Mouse (Mus musculus) forebrain, postnatal 0 days (tissue): ENCODE data around the gene Slc13a4. TPM values are rescaled to one million over a fixed set of nuclear protein-coding genes. Genes with fewer than 3 reads are reported as not detected.

Source experiments
- ATAC-seq: fragments of 200-750 bp; cut with Nextera tagmentation; 2 replicates; pipeline ENCODE4 v1.8.0; 2017; ENCODE audit warnings: mild to moderate bottlenecking, moderate library complexity
- DNase-seq: peaks from one replicate; pipeline ENCODE4 v3.0.0-alpha.2; 2015
- H3K27ac ChIP-seq: fragments of 300-500 bp; sonication (generic); 2 replicates; pipeline ENCODE4 v1.5.1; 2014; ENCODE audit warnings: low read depth, mild to moderate bottlenecking, antibody characterized with exemption, low read length, moderate library complexity, mixed read lengths
- H3K27me3 ChIP-seq: fragments of 300-500 bp; sonication (generic); 2 replicates; pipeline ENCODE4 v1.6.1; 2014; ENCODE audit warnings: mild to moderate bottlenecking, low read length, mixed read lengths; ENCODE audit not compliant: insufficient read depth
- H3K36me3 ChIP-seq: fragments of 300-500 bp; sonication (generic); 2 replicates; pipeline ENCODE4 v1.6.1; 2014; ENCODE audit warnings: mild to moderate bottlenecking, moderate library complexity; ENCODE audit not compliant: insufficient read depth
- H3K4me1 ChIP-seq: fragments of 300-500 bp; sonication (generic); 2 replicates; pipeline ENCODE4 v1.6.1; 2014; ENCODE audit warnings: antibody characterized with exemption; ENCODE audit not compliant: insufficient read depth
- H3K4me2 ChIP-seq: fragments of 300-500 bp; sonication (generic); 2 replicates; pipeline ENCODE4 v1.6.1; 2014; ENCODE audit warnings: low read depth, mild to moderate bottlenecking, moderate library complexity
- H3K4me3 ChIP-seq: fragments of 300-500 bp; sonication (generic); 2 replicates; pipeline ENCODE4 v1.5.1; 2014; ENCODE audit warnings: low read depth, low read length, mixed read lengths
- H3K9ac ChIP-seq: fragments of 300-500 bp; sonication (generic); 2 replicates; pipeline ENCODE4 v1.6.1; 2014; ENCODE audit warnings: mild to moderate bottlenecking
- H3K9me3 ChIP-seq: fragments of 300-500 bp; sonication (generic); 2 replicates; pipeline ENCODE4 v1.6.1; 2016; ENCODE audit warnings: low read length
- CTCF ChIP-seq: sonication (generic); IDR thresholded peaks from 2 replicates; pipeline ENCODE4 v1.5.1; 2016; ENCODE audit warnings: antibody characterized with exemption, control low read depth, low read depth
- WGBS: fragments of 180-500 bp; shearing (Covaris S2); extraction: QIAGEN DNeasy Blood & Tissue Kit; methylation state at CpG from one replicate; pipeline ENCODE4 v1.1.7; 2014; 5-methylcytosine and 5-hydroxymethylcytosine counted together
- polyA plus RNA-seq: library from polyadenylated mRNA; unstranded; fragments of >200 nt; fragmentation: Nextera tagmentation; extraction: Ambion mirVana; gene quantifications from 2 replicates; pipeline ENCODE4 v1.2.1, GENCODE M21; 2015
- total RNA-seq: library from RNA; depleted of rRNA; stranded (reverse); fragments of >200 nt; gene quantifications from 2 replicates; pipeline ENCODE4 v1.2.3, GENCODE M21; 2014

The Slc13a4 gene
- total and polyA plus RNA-seq, 2 experiments from 2014 or later = 14.3 to 17.8 TPM

DNA sequence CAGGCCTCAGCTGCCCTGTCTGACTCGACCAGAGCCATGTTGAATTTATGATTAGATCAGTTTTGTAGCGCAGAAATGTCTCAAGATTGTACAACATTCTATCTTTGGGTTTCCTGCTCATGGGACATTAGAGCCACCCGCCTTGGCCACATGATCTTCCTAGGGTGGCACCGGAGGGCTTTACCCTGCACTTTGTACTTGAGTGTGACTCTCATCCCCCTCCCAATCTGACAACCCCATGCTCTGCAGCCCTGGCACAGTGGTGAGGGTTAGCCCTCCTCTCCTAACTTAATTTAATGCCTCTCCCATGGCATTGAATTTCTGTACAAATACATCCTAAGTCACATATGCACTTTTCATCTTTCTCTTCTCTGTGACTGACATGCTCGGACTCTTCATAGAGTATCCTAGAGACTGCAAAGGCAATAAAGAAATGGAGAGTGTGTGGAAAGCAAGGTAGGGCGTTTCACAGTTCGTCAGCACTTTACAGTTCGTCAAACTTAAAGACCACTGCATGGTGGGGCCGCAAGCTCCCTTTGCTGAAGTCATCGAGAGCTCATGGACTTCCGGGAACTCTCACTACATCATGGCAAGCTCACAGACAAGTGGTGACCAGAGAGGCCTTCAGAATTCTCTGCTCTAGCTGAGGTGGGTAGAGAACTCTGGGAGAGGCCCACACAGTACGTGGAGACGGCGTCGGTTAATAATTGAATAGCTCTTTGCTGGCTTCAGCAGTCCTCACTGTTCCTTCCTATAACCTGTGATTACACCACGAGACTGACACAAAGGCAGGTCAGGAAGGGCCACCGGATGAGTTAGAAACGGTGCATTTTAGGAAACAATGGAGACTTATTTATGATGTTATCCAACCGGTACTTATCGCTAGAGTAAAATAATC, 35.8 kb downstream of the Slc13a4 start:
- H3K4me2 ChIP-seq = no peak overlapping the region

DNA sequence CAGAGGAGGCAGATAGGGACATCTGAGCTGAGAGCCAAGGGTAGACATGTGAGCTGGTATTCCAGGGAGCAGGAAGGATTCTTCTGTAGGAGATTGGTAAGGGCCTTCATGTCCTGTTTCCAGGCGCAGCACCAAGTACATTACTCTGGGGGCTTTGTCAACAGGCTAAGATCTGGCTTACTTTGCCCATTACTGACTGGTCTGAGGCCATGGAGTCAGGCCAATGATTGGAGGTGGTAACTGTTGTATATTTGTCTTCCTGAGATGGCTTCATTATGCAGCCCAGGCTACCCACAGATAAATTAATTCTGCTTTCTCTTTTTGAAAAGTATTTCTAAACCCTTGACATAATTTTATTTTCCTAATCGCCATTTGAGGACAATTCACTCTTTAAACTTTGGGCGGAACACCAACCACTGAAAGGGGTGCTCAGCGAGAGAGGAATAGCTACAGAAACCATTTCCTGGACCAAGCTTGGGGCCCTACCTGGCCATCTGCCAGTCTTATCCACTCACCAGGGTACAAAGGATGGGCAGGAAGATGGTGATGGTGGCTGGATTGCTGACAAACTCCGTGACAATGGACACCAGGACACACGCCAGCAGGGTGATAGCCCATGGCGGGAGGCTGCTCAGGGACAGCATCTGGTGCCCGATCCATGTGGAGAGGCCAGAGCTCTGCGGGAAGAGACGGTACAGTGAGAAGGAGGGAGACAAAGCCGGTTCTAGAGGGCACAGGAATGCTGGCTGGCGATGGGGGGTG, 36.7 kb downstream of the Slc13a4 start:
- H3K4me1 ChIP-seq = no peaks in the 10 kb centered on the region
- no peak overlapping the region for H3K9ac ChIP-seq
- peak; percentile 19 for DNase-seq
- H3K27me3 ChIP-seq = no peaks in the 10 kb centered on the region
- 61% methylated on average over 12 of the region's 12 CpGs for WGBS
- no peaks in the 10 kb centered on the region for H3K9me3 ChIP-seq
- H3K4me2 ChIP-seq = no peak overlapping the region
- no peak overlapping the region for H3K4me3 ChIP-seq
- no peaks in the 10 kb centered on the region for H3K36me3 ChIP-seq
- ATAC-seq = no peak
- no peak overlapping the region for H3K27ac ChIP-seq
- TF ChIP-seq CTCF = no peak

More for the DNA sequence above, 35.8 kb downstream of the Slc13a4 start:
- Histone ChIP-seq H3K9me3 (no peaks in the 10 kb centered on the region), H3K36me3 (no peaks in the 10 kb centered on the region), H3K27ac (no peak overlapping the region), H3K4me3 (no peak overlapping the region), H3K9ac (no peak overlapping the region), H3K27me3 (no peaks in the 10 kb centered on the region), H3K4me1 (no peaks in the 10 kb centered on the region)
- 88% methylated on average over 20 of the region's 20 CpGs for WGBS
- ATAC-seq = no peak
- no peak for DNase-seq
- no peak for TF ChIP-seq CTCF

DNA sequence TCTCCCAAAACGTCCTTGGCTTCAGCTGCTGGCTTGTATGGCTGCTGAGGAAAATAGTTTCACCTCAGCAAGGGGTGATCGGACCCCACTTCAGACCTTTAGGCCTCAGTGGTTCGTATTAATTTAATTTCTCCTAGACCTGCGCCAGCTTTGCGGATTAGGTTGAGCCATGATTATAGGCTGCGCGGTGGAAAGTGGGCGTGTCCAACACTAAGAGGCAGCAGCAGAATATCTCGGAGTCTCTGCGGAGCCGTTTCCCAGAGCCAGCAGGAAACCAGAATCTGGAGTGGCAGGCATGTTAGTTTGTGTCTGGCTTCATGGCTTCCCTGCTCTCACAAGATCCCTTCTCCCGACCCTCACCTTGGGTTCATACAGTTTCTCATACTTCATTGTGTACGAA, 38.3 kb downstream of the Slc13a4 start:
- H3K36me3 ChIP-seq = no peaks in the 10 kb centered on the region
- H3K9ac ChIP-seq = no peak overlapping the region
- no peak overlapping the region for H3K4me3 ChIP-seq
- no peak overlapping the region for H3K27ac ChIP-seq
- H3K4me2 ChIP-seq = no peak overlapping the region
- WGBS = 84% methylated on average over 13 of the region's 13 CpGs
- H3K9me3 ChIP-seq = no peaks in the 10 kb centered on the region
- no peaks in the 10 kb centered on the region for H3K27me3 ChIP-seq
- ATAC-seq (no peak), DNase-seq (no peak)
- TF ChIP-seq CTCF = no peak
- no peaks in the 10 kb centered on the region for H3K4me1 ChIP-seq

DNA sequence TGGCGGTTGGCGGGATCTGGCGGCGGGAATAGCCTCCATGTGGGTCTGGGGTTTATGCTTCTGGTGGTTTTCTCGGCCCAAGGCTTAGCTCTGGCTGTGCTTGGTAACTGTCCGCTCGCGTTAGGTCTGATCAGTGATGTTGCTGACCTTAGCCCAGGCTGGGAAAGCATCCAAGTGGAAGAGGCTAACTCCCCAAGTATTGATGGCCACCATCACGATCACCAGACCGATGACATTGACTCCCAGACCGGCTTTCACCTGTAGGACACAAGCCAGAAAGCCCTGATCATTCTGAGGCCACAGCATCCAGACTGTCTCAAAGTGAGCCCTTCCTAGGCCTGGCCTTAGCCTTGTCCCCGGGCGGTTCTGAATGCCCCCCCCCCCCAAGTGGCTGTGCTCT, 39.2 kb downstream of the Slc13a4 start:
- no peaks in the 10 kb centered on the region for H3K4me1 ChIP-seq
- H3K4me2 ChIP-seq = no peak overlapping the region
- ATAC-seq = no peak
- WGBS = 95% methylated on average over 13 of the region's 13 CpGs
- TF ChIP-seq CTCF = no peak
- no peak overlapping the region for H3K9ac ChIP-seq
- H3K9me3 ChIP-seq = no peaks in the 10 kb centered on the region
- 0 out of 2 replicates have a peak, but pooled peaks cover 2% of the 10 kb centered on the region for H3K36me3 ChIP-seq
- no peak overlapping the region for H3K4me3 ChIP-seq
- DNase-seq = no peak
- no peak overlapping the region for H3K27ac ChIP-seq
- no peaks in the 10 kb centered on the region for H3K27me3 ChIP-seq

DNA sequence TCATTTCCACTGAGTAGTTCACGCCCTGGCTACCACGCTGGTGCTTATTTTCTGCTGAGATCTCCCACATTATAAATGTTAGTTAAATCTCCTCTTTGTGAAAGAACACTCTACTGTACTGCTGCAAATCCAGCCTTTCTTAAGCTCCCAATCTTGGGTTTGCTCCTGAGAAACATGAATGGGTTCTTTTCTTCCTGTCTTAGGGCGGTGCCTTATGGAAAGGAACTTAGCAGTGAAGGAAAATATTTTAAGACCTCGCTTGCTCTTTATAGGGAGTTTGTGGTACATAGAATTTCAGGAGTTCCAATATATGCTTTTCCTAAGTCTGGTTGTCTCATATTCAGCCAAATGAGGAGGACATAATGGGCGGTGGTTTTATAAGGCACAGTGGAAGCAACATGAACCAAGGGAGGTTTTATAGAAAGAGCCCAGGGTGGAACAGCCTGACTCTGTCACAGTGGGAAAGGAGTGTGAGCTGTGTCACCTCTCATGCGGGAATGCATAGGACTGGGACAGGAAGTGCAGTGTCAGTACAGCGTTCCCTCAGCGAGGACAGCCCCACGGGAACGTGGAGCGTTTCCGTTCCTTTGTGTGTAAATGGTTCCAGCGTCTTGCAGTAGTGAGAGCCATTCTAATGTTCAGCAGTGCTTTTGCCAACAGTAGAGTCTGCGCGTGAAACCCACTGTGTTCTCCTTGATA, 42.2 kb downstream of the Slc13a4 start:
- H3K4me3 ChIP-seq = no peak overlapping the region
- H3K4me1 ChIP-seq = no peaks in the 10 kb centered on the region
- H3K36me3 ChIP-seq = peaks cover 10% of the 10 kb centered on the region; the same call in 1 of the 2 replicates
- H3K27me3 ChIP-seq = no peaks in the 10 kb centered on the region
- 87% methylated on average over 15 of the region's 15 CpGs for WGBS
- no peak overlapping the region for H3K9ac ChIP-seq
- H3K4me2 ChIP-seq = no peak overlapping the region
- DNase-seq = no peak
- H3K27ac ChIP-seq = no peak overlapping the region
- TF ChIP-seq CTCF = no peak
- no peaks in the 10 kb centered on the region for H3K9me3 ChIP-seq
- ATAC-seq = no peak

DNA sequence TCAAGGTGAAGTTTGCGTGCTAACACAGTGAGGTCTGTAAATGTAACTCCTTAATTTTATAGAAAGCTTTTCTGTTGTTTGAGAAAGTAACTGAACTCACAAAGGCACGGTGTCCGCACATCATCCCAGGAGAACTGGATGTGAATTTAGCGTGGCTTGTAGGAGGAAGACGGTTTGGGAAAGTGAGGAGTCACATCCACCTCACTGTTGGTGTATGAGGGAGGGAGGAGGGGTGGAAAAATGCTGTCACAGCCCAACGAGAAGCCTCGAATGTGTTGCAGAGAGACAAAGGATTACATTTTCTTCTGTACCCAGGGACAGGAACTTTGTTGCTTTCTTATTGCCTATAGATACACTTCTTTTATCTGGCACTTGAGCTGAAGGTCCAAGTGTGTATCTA, 47.4 kb downstream of the Slc13a4 start:
- ATAC-seq (no peak), DNase-seq (no peak)
- no peaks in the 10 kb centered on the region for H3K27me3 ChIP-seq
- no peak overlapping the region for H3K27ac ChIP-seq
- H3K4me3 ChIP-seq = no peak overlapping the region
- H3K9ac ChIP-seq = no peak overlapping the region
- TF ChIP-seq CTCF = no peak
- WGBS = 84% methylated on average over 7 of the region's 7 CpGs
- H3K4me2 ChIP-seq = no peak overlapping the region
- no peaks in the 10 kb centered on the region for H3K4me1 ChIP-seq
- no peaks in the 10 kb centered on the region for H3K9me3 ChIP-seq
- H3K36me3 ChIP-seq = peaks cover 10% of the 10 kb centered on the region; the same call in 1 of the 2 replicates
